Mouse (Mus musculus): ENCODE data around the gene Pgap3.
A peak's percentile ranks its signal among the peaks of the same experiment; 100 is the strongest.

DNA sequence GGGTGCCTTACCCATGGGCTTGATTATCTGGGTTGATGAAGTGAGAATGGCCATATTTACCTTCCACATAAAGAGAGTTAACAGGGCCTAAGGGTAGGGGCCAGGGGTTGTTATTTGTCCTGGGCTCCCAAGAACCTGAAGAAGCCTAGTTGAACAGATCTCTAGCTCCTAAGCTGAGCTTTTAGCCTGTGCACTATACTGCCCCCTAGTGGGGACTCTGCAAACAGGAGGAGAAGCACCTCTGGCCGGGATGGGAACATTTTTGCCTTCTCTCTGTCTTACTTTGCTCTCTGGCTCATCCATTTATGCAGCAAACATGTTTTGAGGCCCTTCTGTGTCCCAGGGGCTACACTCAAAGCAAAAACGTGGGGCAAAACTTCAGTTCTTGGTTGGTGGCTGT, 27.9 kb downstream of the Pgap3 start:
- TF ChIP-seq CTCF (IDR thresholded peaks at IDR 0.05; ENCODE audit: extremely low read depth, insufficient read depth, insufficient read length, insufficient replicate concordance) (peak; percentile 73; the same call in 1 of the 2 replicates), POLR2A (IDR thresholded peaks at IDR 0.05; ENCODE audit: low read depth, low read length) (no peak)
